Comparison of ENCODE assay signal across 28 mouse cellular contexts in genomic region chr9:106416826-106417225, GRCm38 (mm10). TPM values are rescaled to one million over a fixed set of nuclear protein-coding genes. Genes with fewer than 3 reads are reported as not detected.
DNase-seq lines count a peak whose midpoint lies in the region; ATAC-seq and TF ChIP-seq lines count a peak whose summit lies in the region.
"Had no signal": no experiment of that assay in that cellular context is flagged by ENCODE, and none has a peak within 500 bp of the region (broad histone marks: within the 10 kb centered on the region; RNA-seq: fewer than 3 reads in every experiment).

No protein-coding gene starts in this region.

- peaks cover 28% of the 10 kb centered on the region for H3K4me1 ChIP-seq in forebrain, postnatal 0 days (ENCODE audit: insufficient read depth)
- peaks cover 21% of the 10 kb centered on the region for H3K4me1 ChIP-seq in forebrain, embryonic 11.5 days (replicated peaks; ENCODE audit: control insufficient read depth, insufficient read depth, low read length)
- peaks cover 49% of the 10 kb centered on the region for H3K4me1 ChIP-seq in heart, embryonic 13.5 days

- no peaks in the 10 kb centered on the region for H3K36me3 ChIP-seq in forebrain, postnatal 0 days (ENCODE audit: insufficient read depth)
- no peaks in the 10 kb centered on the region for H3K36me3 ChIP-seq in forebrain, embryonic 11.5 days (ENCODE audit: control insufficient read depth, insufficient read depth, low read length)
- H3K36me3 ChIP-seq in heart, embryonic 13.5 days = no peaks in the 10 kb centered on the region
- H3K36me3 ChIP-seq: embryonic facial prominence, embryonic 12.5 days; forebrain, embryonic 15.5 days; hindbrain, embryonic 13.5 days; midbrain, embryonic 15.5 days had no signal

- no peak overlapping the region for H3K4me2 ChIP-seq in forebrain, postnatal 0 days (ENCODE audit: low read depth)
- H3K4me2 ChIP-seq in forebrain, embryonic 11.5 days (ENCODE audit: low read depth, low read length, severe bottlenecking) = no peak overlapping the region
- no peak overlapping the region for H3K4me2 ChIP-seq in heart, embryonic 13.5 days
- H3K4me2 ChIP-seq: embryonic facial prominence, embryonic 12.5 days; forebrain, embryonic 15.5 days; hindbrain, embryonic 13.5 days; midbrain, embryonic 15.5 days had no signal

- no peak for ATAC-seq in forebrain, postnatal 0 days
- no peak for ATAC-seq in forebrain, embryonic 11.5 days (replicated peaks; ENCODE audit: low FRiP score)
- ATAC-seq in heart, embryonic 13.5 days (ENCODE audit: extremely low read depth, insufficient number of reproducible peaks, low FRiP score, low TSS enrichment) = no peak
- ATAC-seq: activated CD4-positive, CD25-positive, alpha-beta regulatory T cell, adult 4 months; forebrain, embryonic 15.5 days; intestine, postnatal 0 days; midbrain, embryonic 15.5 days had no signal

- no peak for TF ChIP-seq CTCF in forebrain, postnatal 0 days (IDR thresholded peaks at IDR 0.05; ENCODE audit: low read depth)
- no peak; the same call in none of the 2 replicates for TF ChIP-seq CTCF in left cerebral cortex, adult 2 months (IDR thresholded peaks at IDR 0.05)

- no peaks in the 10 kb centered on the region for H3K27me3 ChIP-seq in forebrain, postnatal 0 days (ENCODE audit: insufficient read depth, low read length)
- H3K27me3 ChIP-seq in forebrain, embryonic 11.5 days (ENCODE audit: control insufficient read depth, insufficient read depth, low read length) = no peaks in the 10 kb centered on the region
- H3K27me3 ChIP-seq in heart, embryonic 13.5 days (replicated peaks) = peaks cover 5% of the 10 kb centered on the region
- H3K27me3 ChIP-seq: embryonic facial prominence, embryonic 12.5 days; forebrain, embryonic 15.5 days; midbrain, embryonic 15.5 days had no signal

- H3K27ac ChIP-seq in forebrain, postnatal 0 days (ENCODE audit: low read depth, low read length) = 0 out of 2 replicates have a peak overlapping the region, but pooled peaks have one; percentile 5
- H3K27ac ChIP-seq in forebrain, embryonic 11.5 days (ENCODE audit: low read depth, low read length) = no peak overlapping the region
- H3K27ac ChIP-seq in heart, embryonic 13.5 days (replicated peaks) = peak overlapping the region; percentile 34
- peak overlapping the region; percentile 63 for H3K27ac ChIP-seq in left cerebral cortex, adult 2 months
- H3K27ac ChIP-seq: forebrain, embryonic 15.5 days; hindbrain, embryonic 13.5 days; liver, embryonic 14.5 days; macrophage; midbrain, embryonic 15.5 days had no signal

- no peak overlapping the region for H3K9ac ChIP-seq in forebrain, postnatal 0 days
- no peak overlapping the region for H3K9ac ChIP-seq in forebrain, embryonic 11.5 days (ENCODE audit: low read length)
- H3K9ac ChIP-seq in heart, embryonic 13.5 days = no peak overlapping the region
- H3K9ac ChIP-seq: embryonic facial prominence, embryonic 12.5 days; forebrain, embryonic 15.5 days; hindbrain, embryonic 13.5 days; liver, embryonic 14.5 days; midbrain, embryonic 15.5 days had no signal

- 79% methylated on average over 6 of the region's 6 CpGs for WGBS in forebrain, postnatal 0 days
- 94% methylated on average over 6 of the region's 6 CpGs for WGBS in forebrain, embryonic 11.5 days
- 53% methylated on average over 6 of the region's 6 CpGs for WGBS in heart, embryonic 13.5 days

- H3K9me3 ChIP-seq in forebrain, postnatal 0 days (ENCODE audit: low read length) = no peaks in the 10 kb centered on the region
- no peaks in the 10 kb centered on the region for H3K9me3 ChIP-seq in forebrain, embryonic 11.5 days (ENCODE audit: control insufficient read depth, low read length)
- H3K9me3 ChIP-seq in heart, embryonic 13.5 days = no peaks in the 10 kb centered on the region
- H3K9me3 ChIP-seq: embryonic facial prominence, embryonic 12.5 days; forebrain, embryonic 15.5 days; hindbrain, embryonic 13.5 days; midbrain, embryonic 15.5 days had no signal

- DNase-seq in forebrain, postnatal 0 days = no peak
- DNase-seq in forebrain, embryonic 11.5 days (ENCODE audit: low spot score) = no peak
- DNase-seq in heart, postnatal 4 days = no peak
- DNase-seq in left cerebral cortex, adult 2 months (ENCODE audit: extremely low spot score in 1 of 2, low spot score in 2 of 2) = no peak
- no peak for DNase-seq in left cerebral cortex, adult 11 months (ENCODE audit: low spot score)
- DNase-seq in brain, adult 2 months (ENCODE audit: low read depth, low spot score) = peak; percentile 84
- DNase-seq in natural killer cell, adult 2 months (ENCODE audit: low spot score in 2 of 2) = no peak
- DNase-seq: adrenal gland, adult 2 months; adrenal gland, postnatal 36 days; cerebellum, adult 8-10 months; cerebellum, postnatal 25 days; gastrocnemius, postnatal 25 days; heart, adult 11 months; heart, postnatal 36 days; kidney, adult 9 months; kidney, postnatal 10 days; liver; lung, adult 2 months; lung, postnatal 10 days had no signal

- no peak overlapping the region for H3K4me3 ChIP-seq in forebrain, postnatal 0 days (ENCODE audit: low read depth, low read length)
- no peak overlapping the region for H3K4me3 ChIP-seq in forebrain, embryonic 11.5 days (ENCODE audit: low read depth, low read length)
- no peak overlapping the region for H3K4me3 ChIP-seq in heart, embryonic 13.5 days
- no peak overlapping the region for H3K4me3 ChIP-seq in left cerebral cortex, adult 2 months
- H3K4me3 ChIP-seq: embryonic facial prominence, embryonic 12.5 days; forebrain, embryonic 15.5 days; hindbrain, embryonic 13.5 days; midbrain, embryonic 15.5 days had no signal

- intact Hi-C loops in left cerebral cortex, adult 2 months (cut with DNase I) = no loop called here

RNA-seq across cellular contexts. Expression of gene Rpl29, which starts 12.4 kb away (rescaled TPM):
- total RNA-seq in forebrain, postnatal 0 days (2014; rRNA removed) = 890 and 984 TPM in 2 replicates
- polyA plus RNA-seq in forebrain, postnatal 0 days (2015; fragmentation: Nextera tagmentation; extraction: Ambion mirVana) = 678 and 804 TPM in 2 replicates
- 879 and 889 TPM in 2 replicates for polyA plus RNA-seq in forebrain, embryonic 11.5 days (2014; fragmentation: Nextera tagmentation; extraction: Ambion mirVana)
- polyA plus RNA-seq in heart, embryonic 13.5 days (2015; fragmentation: Nextera tagmentation; extraction: Ambion mirVana) = 659 and 696 TPM in 2 replicates
- 100 to 1,000 TPM; 471 to 490 TPM for total RNA-seq in heart, postnatal 4 days (2021)
- total RNA-seq in left cerebral cortex, adult 2 months (2021) = 100 to 1,000 TPM; 273 to 308 TPM

RNA-seq across cellular contexts. Expression of gene Acy1, which starts 21.3 kb away (rescaled TPM):
- 12.9 and 18.1 TPM in 2 replicates for total RNA-seq in forebrain, postnatal 0 days (2014; rRNA removed)
- 20.5 and 21.0 TPM in 2 replicates for polyA plus RNA-seq in forebrain, postnatal 0 days (2015; fragmentation: Nextera tagmentation; extraction: Ambion mirVana)
- polyA plus RNA-seq in forebrain, embryonic 11.5 days (2014; fragmentation: Nextera tagmentation; extraction: Ambion mirVana) = 39.5 and 43.4 TPM in 2 replicates
- polyA plus RNA-seq in heart, embryonic 13.5 days (2015; fragmentation: Nextera tagmentation; extraction: Ambion mirVana) = 25.7 and 27.2 TPM in 2 replicates
- 10 to 100 TPM; 20.5 to 20.6 TPM for total RNA-seq in heart, postnatal 4 days (2021)
- 10 to 100 TPM; 16.0 to 18.7 TPM for total RNA-seq in left cerebral cortex, adult 2 months (2021)

RNA-seq across cellular contexts. Expression of gene Abhd14b, which starts 30.4 kb away (rescaled TPM):
- 10.5 and 13.8 TPM in 2 replicates for total RNA-seq in forebrain, postnatal 0 days (2014; rRNA removed)
- polyA plus RNA-seq in forebrain, postnatal 0 days (2015; fragmentation: Nextera tagmentation; extraction: Ambion mirVana) = 7.6 and 8.8 TPM in 2 replicates
- polyA plus RNA-seq in forebrain, embryonic 11.5 days (2014; fragmentation: Nextera tagmentation; extraction: Ambion mirVana) = 4.6 and 4.7 TPM in 2 replicates
- polyA plus RNA-seq in heart, embryonic 13.5 days (2015; fragmentation: Nextera tagmentation; extraction: Ambion mirVana) = 7.4 and 7.7 TPM in 2 replicates
- 1 to 10 TPM; 4.5 to 5.0 TPM for total RNA-seq in heart, postnatal 4 days (2021)
- total RNA-seq in left cerebral cortex, adult 2 months (2021) = 10 to 100 TPM; 12.2 to 14.1 TPM

RNA-seq across cellular contexts. Expression of gene Abhd14a, which starts 30.7 kb away (rescaled TPM):
- 54.4 and 63.2 TPM in 2 replicates for total RNA-seq in forebrain, postnatal 0 days (2014; rRNA removed)
- 84.1 and 87.1 TPM in 2 replicates for polyA plus RNA-seq in forebrain, postnatal 0 days (2015; fragmentation: Nextera tagmentation; extraction: Ambion mirVana)
- 38.3 and 41.0 TPM in 2 replicates for polyA plus RNA-seq in forebrain, embryonic 11.5 days (2014; fragmentation: Nextera tagmentation; extraction: Ambion mirVana)
- polyA plus RNA-seq in heart, embryonic 13.5 days (2015; fragmentation: Nextera tagmentation; extraction: Ambion mirVana) = 44.8 and 53.3 TPM in 2 replicates
- 10 to 100 TPM; 23.7 to 26.1 TPM for total RNA-seq in heart, postnatal 4 days (2021)
- 10 to 100 TPM; 38.4 to 38.6 TPM for total RNA-seq in left cerebral cortex, adult 2 months (2021)

RNA-seq across cellular contexts. Expression of gene Pcbp4, which starts 36.3 kb away (rescaled TPM):
- total RNA-seq in forebrain, postnatal 0 days (2014; rRNA removed) = 454 and 602 TPM in 2 replicates
- polyA plus RNA-seq in forebrain, postnatal 0 days (2015; fragmentation: Nextera tagmentation; extraction: Ambion mirVana) = 251 and 273 TPM in 2 replicates
- polyA plus RNA-seq in forebrain, embryonic 11.5 days (2014; fragmentation: Nextera tagmentation; extraction: Ambion mirVana) = 300 and 309 TPM in 2 replicates
- 82.0 and 85.0 TPM in 2 replicates for polyA plus RNA-seq in heart, embryonic 13.5 days (2015; fragmentation: Nextera tagmentation; extraction: Ambion mirVana)
- total RNA-seq in heart, postnatal 4 days (2021) = 100 to 1,000 TPM in 1 of 2 experiments, 10 to 100 TPM in 1; 96.8 to 101 TPM
- total RNA-seq in left cerebral cortex, adult 2 months (2021) = 100 to 1,000 TPM; 202 to 207 TPM
